Mouse (Mus musculus): Measurements from ENCODE around the gene Glmp. TPM values are rescaled to one million over a fixed set of nuclear protein-coding genes. Genes with fewer than 3 reads are reported as not detected.
"Not testable (repeated sequence)": the region's sequence is repeated elsewhere in the genome, so short reads cannot be mapped to it uniquely, and the experiment has no call there.

The Glmp gene
- polyA plus RNA-seq, 1 experiment = 138 TPM

DNA sequence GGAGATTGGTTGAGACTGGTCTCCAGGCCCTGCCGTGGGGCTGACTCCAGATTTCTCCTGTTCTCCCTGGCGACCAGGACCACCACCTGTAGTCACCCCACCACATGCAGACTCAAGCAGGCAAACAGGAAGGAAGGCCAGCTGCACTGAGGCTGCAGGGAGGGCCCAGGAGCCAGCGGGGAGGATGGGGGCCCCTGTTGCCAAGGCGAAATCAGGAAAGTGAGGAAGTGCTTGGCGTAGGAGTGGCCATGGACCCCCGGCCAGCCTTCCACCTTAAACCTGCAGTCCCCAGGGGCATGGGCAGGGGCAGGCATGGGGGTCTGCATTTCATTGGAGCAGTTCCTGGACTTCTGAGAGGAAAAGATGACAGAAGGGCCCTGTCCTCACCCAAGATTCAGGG is 36.3 kb downstream of the Glmp start:
- H3K36me3 ChIP-seq (replicated peaks; ENCODE audit: low read length) = peaks cover 77% of the 10 kb centered on the region
- H3K4me1 ChIP-seq = peaks cover 30% of the 10 kb centered on the region

DNA sequence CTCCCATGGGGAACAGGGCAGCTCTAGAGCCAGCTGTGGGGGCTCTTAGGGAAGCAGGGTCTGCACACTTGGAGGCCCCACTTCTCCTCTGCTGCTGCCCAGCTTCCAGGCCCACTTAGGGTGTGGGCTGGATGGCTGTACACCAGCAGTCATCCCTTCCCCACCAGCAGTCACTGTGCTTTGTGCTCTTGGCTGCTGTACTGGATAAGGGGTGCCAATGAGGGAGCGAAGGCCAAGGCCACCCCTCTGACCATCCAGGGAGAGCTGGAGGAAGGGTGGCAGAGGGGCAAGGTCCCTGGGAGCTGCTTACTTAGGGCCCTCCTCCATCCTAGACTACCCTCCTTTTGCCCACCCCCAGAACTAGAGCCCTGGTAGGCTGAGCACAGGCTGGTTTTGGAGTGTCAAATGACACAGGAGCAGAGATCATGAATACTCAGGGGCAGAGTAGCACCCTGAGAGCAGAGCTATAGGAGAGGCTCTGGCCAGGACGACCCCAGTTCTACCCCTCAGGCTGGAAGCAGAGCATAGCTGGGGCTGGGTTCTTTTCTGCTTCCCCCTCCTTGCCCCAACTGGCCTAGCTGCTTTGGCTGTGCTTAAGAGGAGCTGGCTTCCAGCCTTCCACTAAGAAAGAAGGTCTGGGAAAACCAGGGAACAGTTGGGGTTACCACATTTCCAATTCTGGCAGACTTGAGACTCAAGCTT is 36.9 kb downstream of the Glmp start:
- TF ChIP-seq GATA1 (IDR thresholded peaks at IDR 0.05; ENCODE audit: borderline replicate concordance, low read length) = no peak
- TF ChIP-seq FLI1 (IDR thresholded peaks at IDR 0.05; ENCODE audit: low read length) = no peak
- no peak overlapping the region for H3K4me3 ChIP-seq (replicated peaks)
- H3K4me1 ChIP-seq = peaks cover 25% of the 10 kb centered on the region
- peaks cover 21% of the 10 kb centered on the region for H3K27me3 ChIP-seq (replicated peaks)
- peaks cover 7% of the 10 kb centered on the region for H3K9me3 ChIP-seq
- H3K36me3 ChIP-seq (replicated peaks; ENCODE audit: low read length) = peaks cover 70% of the 10 kb centered on the region

More for the DNA sequence above, 36.3 kb downstream of the Glmp start:
- no peak overlapping the region for H3K4me3 ChIP-seq (replicated peaks)
- H3K27me3 ChIP-seq (replicated peaks) = peaks cover 19% of the 10 kb centered on the region
- TF ChIP-seq GATA1 (IDR thresholded peaks at IDR 0.05; ENCODE audit: borderline replicate concordance, low read length) = no peak
- TF ChIP-seq FLI1 (IDR thresholded peaks at IDR 0.05; ENCODE audit: low read length) = no peak
- peaks cover 7% of the 10 kb centered on the region for H3K9me3 ChIP-seq

DNA sequence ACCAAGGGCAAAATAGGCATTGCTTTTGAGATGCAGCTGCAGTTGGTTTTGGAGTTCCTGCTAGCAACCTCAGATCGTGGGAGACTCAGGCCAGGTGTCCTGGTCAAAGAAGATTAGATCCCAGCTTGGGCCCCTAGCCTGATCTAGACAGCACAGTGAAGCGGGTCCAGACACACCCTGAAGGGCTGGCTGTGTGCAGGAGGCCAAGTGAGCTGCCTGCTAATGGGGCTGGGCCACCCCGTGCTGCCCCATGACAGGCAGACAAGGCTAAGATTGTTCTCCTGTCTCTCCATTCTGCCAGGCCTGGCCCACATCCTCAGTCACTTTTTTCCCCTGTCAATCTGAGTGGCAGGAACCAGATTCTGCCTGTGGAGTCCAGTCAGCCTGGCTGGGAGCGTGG is 38.9 kb downstream of the Glmp start:
- H3K27me3 ChIP-seq (replicated peaks) = peaks cover 26% of the 10 kb centered on the region
- peaks cover 9% of the 10 kb centered on the region for H3K9me3 ChIP-seq
- H3K36me3 ChIP-seq (replicated peaks; ENCODE audit: low read length) = peaks cover 52% of the 10 kb centered on the region
- no peak overlapping the region for H3K4me3 ChIP-seq (replicated peaks)
- H3K4me1 ChIP-seq = peaks cover 20% of the 10 kb centered on the region
- TF ChIP-seq GATA1 (IDR thresholded peaks at IDR 0.05; ENCODE audit: borderline replicate concordance, low read length) (no peak), FLI1 (IDR thresholded peaks at IDR 0.05; ENCODE audit: low read length) (no peak)

DNA sequence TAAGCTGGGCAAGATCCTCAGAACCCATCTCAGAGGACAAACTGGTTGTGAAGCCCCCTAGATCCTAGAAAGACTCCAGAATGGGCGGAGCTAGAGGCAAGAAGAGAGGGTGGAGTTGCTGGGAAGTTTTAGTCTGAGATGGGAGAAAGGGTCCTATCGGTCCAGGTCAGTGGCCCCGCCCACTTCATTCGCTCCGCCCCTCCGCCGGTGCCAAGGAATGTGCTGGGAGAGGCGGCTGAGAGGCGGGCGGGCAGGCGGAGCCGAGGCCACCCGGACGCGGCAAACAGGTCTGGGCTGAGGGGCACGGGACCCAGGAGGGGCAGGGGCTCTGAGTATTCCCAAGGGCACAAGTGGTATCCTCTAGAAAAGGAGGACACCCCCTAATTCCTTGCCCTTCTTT is 39.5 kb downstream of the Glmp start, which contains the start of gene Paqr6:
Gene Paqr6 (plus strand): TSS at position 248 of the 400 bp plus-strand sequence.
- Histone ChIP-seq H3K4me3 (replicated peaks) (no peak within 1 kb of the TSS), H3K36me3 (replicated peaks; ENCODE audit: low read length) (peaks cover 45% of the 10 kb centered on the region), H3K27me3 (replicated peaks) (peaks cover 28% of the 10 kb centered on the region), H3K9me3 (peaks cover 16% of the 10 kb centered on the region), H3K4me1 (peaks cover 20% of the 10 kb centered on the region)
- no peak for TF ChIP-seq GATA1 (IDR thresholded peaks at IDR 0.05; ENCODE audit: borderline replicate concordance, low read length)
- no peak for TF ChIP-seq FLI1 (IDR thresholded peaks at IDR 0.05; ENCODE audit: low read length)

DNA sequence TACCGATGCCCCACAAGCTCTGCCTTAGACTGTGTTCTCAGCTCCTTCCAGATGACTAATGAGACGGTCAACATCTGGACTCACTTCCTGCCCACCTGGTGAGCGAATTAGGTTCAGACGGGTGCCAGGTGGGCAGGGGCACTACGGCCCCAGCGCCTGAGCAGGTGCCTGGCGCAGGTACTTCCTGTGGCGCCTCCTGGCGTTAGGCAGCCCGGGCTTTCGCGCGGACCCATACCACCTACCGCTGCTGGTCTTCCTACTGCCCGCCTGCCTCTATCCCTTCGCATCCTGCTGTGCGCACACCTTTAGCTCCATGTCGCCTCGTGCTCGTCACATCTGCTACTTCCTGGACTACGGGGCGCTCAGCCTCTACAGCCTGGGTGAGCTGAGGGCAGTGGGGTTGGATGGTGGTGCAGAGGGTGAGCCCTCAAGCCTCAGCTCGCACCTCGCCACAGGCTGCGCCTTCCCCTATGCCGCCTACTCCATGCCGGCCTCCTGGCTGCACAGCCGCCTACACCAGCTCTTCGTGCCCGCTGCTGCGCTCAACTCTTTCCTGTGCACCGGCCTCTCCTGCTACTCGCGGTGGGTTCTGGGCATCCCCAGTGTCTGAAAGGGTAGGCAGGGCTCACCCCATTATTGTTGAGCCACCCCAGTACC is 41.0 kb downstream of the Glmp start:
- TF ChIP-seq GATA1 (IDR thresholded peaks at IDR 0.05; ENCODE audit: borderline replicate concordance, low read length) (no peak), FLI1 (IDR thresholded peaks at IDR 0.05; ENCODE audit: low read length) (no peak)
- H3K36me3 ChIP-seq (replicated peaks; ENCODE audit: low read length) = peaks cover 31% of the 10 kb centered on the region
- peaks cover 35% of the 10 kb centered on the region for H3K27me3 ChIP-seq (replicated peaks)
- peaks cover 31% of the 10 kb centered on the region for H3K9me3 ChIP-seq
- H3K4me3 ChIP-seq (replicated peaks) = peak overlapping the region; percentile 62
- peaks cover 15% of the 10 kb centered on the region for H3K4me1 ChIP-seq

DNA sequence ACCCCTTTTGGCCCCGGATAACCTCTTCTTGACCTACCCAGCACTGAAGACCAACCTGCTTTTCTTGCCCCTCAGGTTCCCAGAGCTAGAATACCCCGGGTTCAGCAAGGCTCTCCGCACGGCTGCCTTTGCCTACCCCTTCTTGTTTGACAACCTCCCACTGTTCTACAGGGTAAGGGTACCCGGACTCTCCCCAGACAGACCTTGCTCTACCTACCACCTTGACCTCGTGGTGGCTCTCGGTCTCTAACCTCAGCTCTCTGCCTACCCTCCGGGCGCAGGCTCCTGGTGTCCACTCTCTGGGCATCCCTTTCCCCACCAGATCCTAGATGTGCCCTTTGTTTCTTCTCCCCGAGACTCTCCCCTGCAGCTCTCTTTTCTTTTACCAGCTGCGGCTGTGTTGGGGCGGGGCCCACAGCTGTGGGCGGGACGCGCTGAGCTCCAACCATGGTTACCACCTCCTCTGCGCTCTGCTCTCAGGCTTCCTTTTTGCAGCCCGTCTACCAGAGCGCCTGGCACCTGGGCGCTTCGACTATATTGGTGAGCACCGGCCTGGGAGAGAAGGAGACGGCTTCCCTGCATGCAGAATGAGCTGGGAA is 42.1 kb downstream of the Glmp start:
- H3K27me3 ChIP-seq (replicated peaks) = peaks cover 41% of the 10 kb centered on the region
- peaks cover 41% of the 10 kb centered on the region for H3K9me3 ChIP-seq
- H3K4me1 ChIP-seq = peaks cover 13% of the 10 kb centered on the region
- H3K36me3 ChIP-seq (replicated peaks; ENCODE audit: low read length) = peaks cover 20% of the 10 kb centered on the region
- H3K4me3 ChIP-seq (replicated peaks) = not testable (repeated sequence)

DNA sequence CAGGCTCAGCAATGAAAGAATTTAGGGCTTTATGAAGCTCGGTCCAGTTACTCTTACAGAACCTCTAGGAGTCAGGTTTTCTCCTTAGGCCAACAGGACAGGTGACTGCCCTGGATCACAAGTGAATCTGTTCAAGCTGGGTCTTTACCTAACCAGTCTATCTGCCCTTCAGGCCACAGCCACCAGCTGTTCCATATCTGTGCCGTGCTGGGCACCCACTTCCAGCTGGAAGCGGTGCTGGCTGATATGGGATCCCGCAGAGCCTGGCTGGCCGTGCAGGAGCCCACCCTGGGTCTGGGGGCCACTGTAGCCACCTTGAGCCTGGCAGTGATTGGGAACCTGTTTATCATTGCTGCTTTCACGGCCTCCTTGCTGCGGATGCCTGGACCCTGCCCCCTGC is 42.7 kb downstream of the Glmp start:
- Histone ChIP-seq H3K36me3 (replicated peaks; ENCODE audit: low read length) (peaks cover 14% of the 10 kb centered on the region), H3K27me3 (replicated peaks) (peaks cover 41% of the 10 kb centered on the region), H3K9me3 (peaks cover 46% of the 10 kb centered on the region), H3K4me1 (peaks cover 13% of the 10 kb centered on the region)
- not testable (repeated sequence) for H3K4me3 ChIP-seq (replicated peaks)

DNA sequence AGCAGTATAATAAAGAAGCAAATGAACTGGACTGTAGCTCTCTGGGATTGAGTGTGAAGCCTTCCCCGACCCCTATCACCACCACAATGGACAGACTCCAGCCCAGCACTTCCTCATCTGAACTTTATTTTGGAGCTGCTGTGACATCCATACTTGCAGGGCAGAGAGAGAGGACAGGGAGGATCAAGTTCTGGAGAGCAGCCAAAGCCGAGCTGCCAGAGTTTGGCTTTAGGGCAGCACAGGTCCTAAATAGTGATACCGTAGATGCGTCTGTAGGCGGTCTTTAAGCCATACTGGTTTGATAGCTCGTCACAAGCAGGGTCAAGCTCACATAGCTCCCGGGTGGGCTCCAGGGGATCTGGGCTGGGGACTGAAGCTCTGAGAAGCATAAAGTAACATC is 43.7 kb downstream of the Glmp start:
- H3K36me3 ChIP-seq (replicated peaks; ENCODE audit: low read length); H3K4me3 ChIP-seq (replicated peaks): not testable (repeated sequence)
- Histone ChIP-seq H3K9me3 (peaks cover 55% of the 10 kb centered on the region), H3K27me3 (replicated peaks) (peaks cover 46% of the 10 kb centered on the region), H3K4me1 (peaks cover 20% of the 10 kb centered on the region)

DNA sequence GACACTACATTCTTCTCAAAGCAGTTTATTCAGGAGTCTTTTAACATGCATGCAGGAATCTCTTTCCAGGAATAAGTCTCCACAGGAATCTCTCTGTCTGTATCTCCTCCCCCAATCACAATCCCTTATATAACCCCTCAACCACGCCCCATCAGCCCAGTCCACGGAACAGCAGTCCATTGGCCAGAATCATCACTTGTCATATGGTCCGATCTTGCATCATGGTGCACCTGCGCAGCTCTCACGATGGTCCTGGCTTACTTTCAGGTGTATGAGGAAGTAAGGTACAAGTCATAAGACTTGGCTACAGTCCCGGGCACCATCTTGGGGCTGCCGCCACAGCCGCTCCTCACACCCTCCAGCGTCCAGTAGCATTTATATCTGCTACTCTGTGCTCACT is 47.8 kb downstream of the Glmp start, which contains the start of gene Bglap3:
Gene Bglap3 (minus strand): TSS at position 101 of the 400 bp plus-strand sequence.
- H3K9me3 ChIP-seq = peaks cover 48% of the 10 kb centered on the region
- not testable (repeated sequence) for H3K36me3 ChIP-seq (replicated peaks; ENCODE audit: low read length); H3K4me3 ChIP-seq (replicated peaks)
- peaks cover 28% of the 10 kb centered on the region for H3K27me3 ChIP-seq (replicated peaks)
- peaks cover 17% of the 10 kb centered on the region for H3K4me1 ChIP-seq

DNA sequence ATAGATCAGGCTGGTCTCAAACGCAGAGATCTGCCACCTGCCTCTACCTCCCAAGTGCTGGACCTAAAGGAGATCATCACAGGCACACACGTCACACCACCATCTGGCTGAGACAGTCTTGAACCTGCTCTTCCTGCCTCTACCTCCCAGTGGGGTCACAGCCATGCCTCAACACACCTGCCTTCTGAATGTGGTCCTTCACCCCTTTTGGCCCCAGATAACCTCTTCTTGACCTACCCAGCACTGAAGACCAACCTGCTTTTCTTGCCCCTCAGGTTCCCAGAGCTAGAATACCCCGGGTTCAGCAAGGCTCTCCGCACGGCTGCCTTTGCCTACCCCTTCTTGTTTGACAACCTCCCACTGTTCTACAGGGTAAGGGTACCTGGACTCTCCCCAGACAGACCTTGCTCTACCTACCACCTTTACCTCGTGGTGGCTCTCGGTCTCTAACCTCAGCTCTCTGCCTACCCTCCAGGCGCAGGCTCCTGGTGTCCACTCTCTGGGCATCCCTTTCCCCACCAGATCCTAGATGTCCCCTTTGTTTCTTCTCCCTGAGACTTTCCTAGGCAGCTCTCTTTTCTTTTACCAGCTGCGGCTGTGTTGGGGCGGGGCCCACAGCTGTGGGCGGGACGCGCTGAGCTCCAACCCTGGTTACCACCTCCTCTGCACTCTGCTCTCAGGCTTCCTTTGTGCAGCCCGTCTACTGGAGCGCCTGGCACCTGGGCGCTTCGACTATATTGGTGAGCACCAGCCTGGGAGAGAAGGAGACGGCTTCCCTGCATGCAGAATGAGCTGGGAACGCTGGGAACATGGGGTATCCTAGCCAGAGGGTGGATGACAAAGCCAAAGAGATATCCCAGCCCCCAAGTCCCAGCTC is 51.2 kb downstream of the Glmp start:
- peak overlapping the region; percentile 50 for H3K4me3 ChIP-seq (replicated peaks)
- peaks cover 16% of the 10 kb centered on the region for H3K27me3 ChIP-seq (replicated peaks)
- H3K9me3 ChIP-seq = peaks cover 22% of the 10 kb centered on the region
- not testable (repeated sequence) for H3K36me3 ChIP-seq (replicated peaks; ENCODE audit: low read length)
- H3K4me1 ChIP-seq = peaks cover 23% of the 10 kb centered on the region

DNA sequence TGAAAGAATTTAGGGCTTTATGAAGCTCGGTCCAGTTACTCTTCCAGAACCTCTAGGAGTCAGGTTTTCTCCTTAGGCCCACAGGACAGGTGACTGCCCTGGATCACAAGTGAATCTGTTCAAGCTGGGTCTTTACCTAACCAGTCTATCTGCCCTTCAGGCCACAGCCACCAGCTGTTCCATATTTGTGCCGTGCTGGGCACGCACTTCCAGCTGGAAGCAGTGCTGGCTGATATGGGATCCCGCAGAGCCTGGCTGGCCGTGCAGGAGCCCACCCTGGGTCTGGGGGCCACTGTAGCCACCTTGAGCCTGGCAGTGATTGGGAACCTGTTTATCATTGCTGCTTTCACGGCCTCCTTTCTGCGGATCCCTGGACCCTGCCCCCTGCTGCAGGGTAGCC is 51.8 kb downstream of the Glmp start:
- H3K4me3 ChIP-seq (replicated peaks); H3K36me3 ChIP-seq (replicated peaks; ENCODE audit: low read length): not testable (repeated sequence)
- Histone ChIP-seq H3K27me3 (replicated peaks) (peaks cover 14% of the 10 kb centered on the region), H3K9me3 (peaks cover 16% of the 10 kb centered on the region), H3K4me1 (peaks cover 25% of the 10 kb centered on the region)

DNA sequence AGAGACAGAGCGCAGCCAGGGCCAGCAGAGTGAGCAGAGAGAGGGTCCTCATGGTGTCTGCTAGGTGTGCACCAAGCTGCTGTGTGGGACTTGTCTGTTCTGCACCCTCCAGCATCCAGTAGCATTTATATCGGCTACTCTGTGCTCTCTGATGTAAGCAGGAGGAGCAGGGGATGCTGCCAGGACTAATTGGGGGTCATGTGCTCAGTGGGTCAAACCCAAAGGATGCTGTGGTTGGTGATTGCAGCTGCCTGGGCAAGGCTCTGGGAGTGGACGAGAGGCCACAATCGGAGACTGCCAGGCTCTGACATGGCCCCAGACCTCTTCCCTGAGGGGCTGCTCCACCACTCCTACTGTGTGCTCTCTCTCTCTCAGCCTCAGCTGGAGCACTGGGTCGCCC is 53.8 kb downstream of the Glmp start, which contains the start of gene Bglap2:
Gene Bglap2 (minus strand): TSS at position 101 of the 400 bp plus-strand sequence.
- H3K4me3 ChIP-seq (replicated peaks); H3K27me3 ChIP-seq (replicated peaks): not testable (repeated sequence)

More for the DNA sequence above, 53.8 kb downstream of the Glmp start, which contains the start of gene Bglap2:
- not testable (repeated sequence) for H3K9me3 ChIP-seq; H3K36me3 ChIP-seq (replicated peaks; ENCODE audit: low read length)
- H3K4me1 ChIP-seq = peaks cover 21% of the 10 kb centered on the region
